Mouse (Mus musculus) G1E (cell line): ENCODE results near the gene Fam20c. TPM values are rescaled to one million over a fixed set of nuclear protein-coding genes. Genes with fewer than 3 reads are reported as not detected.
A peak's percentile ranks its signal among the peaks of the same experiment; 100 is the strongest.

Experiments used
- ATAC-seq: 2 replicates; pipeline ENCODE4 v1.8.0; 2016; ENCODE audit warnings: mild to moderate bottlenecking; ENCODE audit not compliant: insufficient number of reproducible peaks, poor library complexity, low FRiP score, severe bottlenecking; ENCODE audit errors: extremely low read depth
- DNase-seq: peaks from one replicate; pipeline ENCODE4 v3.0.0; 2012; ENCODE audit warnings: low spot score
- H3K27me3 ChIP-seq: 2 replicates; pipeline ENCODE4 v1.6.1; 2012; ENCODE audit warnings: mild to moderate bottlenecking, low read length, inconsistent platforms; ENCODE audit not compliant: insufficient read depth
- H3K36me3 ChIP-seq: replicated peaks from 2 replicates; pipeline ENCODE3; 2012; ENCODE audit warnings: mild to moderate bottlenecking, inconsistent platforms
- H3K4me1 ChIP-seq: 2 replicates; pipeline ENCODE4 v1.6.1; 2012; ENCODE audit warnings: low read depth, low read length, inconsistent platforms, mixed read lengths; ENCODE audit not compliant: insufficient read depth
- H3K4me3 ChIP-seq: 2 replicates; pipeline ENCODE4 v1.5.1; 2012; ENCODE audit warnings: low read depth, mild to moderate bottlenecking, inconsistent platforms, low read length, moderate library complexity, mixed read lengths
- H3K9me3 ChIP-seq: replicated peaks from 2 replicates; pipeline ENCODE4 v1.6.1; 2012; ENCODE audit warnings: inconsistent platforms
- CTCF ChIP-seq: IDR thresholded peaks from 2 replicates; pipeline ENCODE4 v1.5.1; 2012; ENCODE audit warnings: low read depth, low read length, inconsistent platforms, mixed read lengths
- GATA1 ChIP-seq: IDR thresholded peaks from 2 replicates; pipeline ENCODE4 v1.6.1; 2012; ENCODE audit warnings: borderline replicate concordance, low read length, inconsistent platforms, mixed read lengths
- GATA2 ChIP-seq: IDR thresholded peaks from 2 replicates; pipeline ENCODE4 v1.6.1; 2012; ENCODE audit warnings: low read depth, low read length, inconsistent platforms, borderline replicate concordance
- POLR2AphosphoS5 ChIP-seq: IDR thresholded peaks from 2 replicates; pipeline ENCODE4 v1.6.1; 2012; ENCODE audit warnings: low read depth, low read length, inconsistent platforms; ENCODE audit not compliant: insufficient replicate concordance
- TAL1 ChIP-seq: conservative IDR thresholded peaks from 2 replicates; pipeline ENCODE4 v1.6.1; 2012; ENCODE audit warnings: low read depth, low read length, inconsistent platforms, mixed read lengths
- polyA plus RNA-seq: library from polyadenylated mRNA; stranded (reverse); fragments of >175 nt; gene quantifications from 2 replicates; pipeline ENCODE4 v1.2.3, GENCODE M21; 2012
- total RNA-seq, 2 experiments: library from RNA; stranded (forward) in 1 of 2; stranded (reverse) in 1 of 2; fragments of 200-1000 nt in 1 of 2; fragments of >200 nt in 1 of 2; fragmentation: Nextera tagmentation in 1 of 2; gene quantifications; 2 replicates each; pipeline ENCODE4 v1.2.3; 2014 to 2017

Fam20c gene
- total and polyA plus RNA-seq, 3 experiments, result 0.11 TPM; not detected in 2

- peak overlapping the region; percentile 15; the same call in 1 of the 2 replicates for H3K4me3 ChIP-seq
- no peak for ATAC-seq
- H3K27me3 ChIP-seq, result no peaks in the 10 kb centered on the region
- H3K36me3 ChIP-seq, result no peaks in the 10 kb centered on the region
- H3K4me1 ChIP-seq, result no peaks in the 10 kb centered on the region
- TF ChIP-seq POLR2AphosphoS5, result no peak
- no peak for TF ChIP-seq GATA1
- TF ChIP-seq CTCF, result no peak
- no peak for TF ChIP-seq GATA2
- TF ChIP-seq TAL1, result no peak
- DNase-seq, result no peak
- peaks cover 20% of the 10 kb centered on the region for H3K9me3 ChIP-seq
Observed at GRCm38 (mm10) chr5:138755453-138756301, 1.4 kb downstream of the Fam20c start.

GRCm38 (mm10) chr5:138756311-138757085, 2.2 kb downstream of the Fam20c start:
- Histone ChIP-seq H3K36me3 (no peaks in the 10 kb centered on the region), H3K4me1 (no peaks in the 10 kb centered on the region), H3K4me3 (no peak overlapping the region), H3K27me3 (no peaks in the 10 kb centered on the region), H3K9me3 (peaks cover 20% of the 10 kb centered on the region)
- ATAC-seq (no peak), DNase-seq (no peak)
- TF ChIP-seq POLR2AphosphoS5 (no peak), TAL1 (no peak)

GRCm38 (mm10) chr5:138757135-138757534, 2.8 kb downstream of the Fam20c start:
- Histone ChIP-seq H3K4me1 (no peaks in the 10 kb centered on the region), H3K4me3 (no peak overlapping the region), H3K27me3 (no peaks in the 10 kb centered on the region), H3K36me3 (no peaks in the 10 kb centered on the region), H3K9me3 (peaks cover 20% of the 10 kb centered on the region)
- ATAC-seq, result no peak
- DNase-seq, result no peak
- TF ChIP-seq CTCF, result no peak
- TF ChIP-seq GATA2, result no peak
- no peak for TF ChIP-seq GATA1
- no peak for TF ChIP-seq POLR2AphosphoS5
- no peak for TF ChIP-seq TAL1

GRCm38 (mm10) chr5:138757616-138758015, 3.3 kb downstream of the Fam20c start:
- peaks cover 20% of the 10 kb centered on the region for H3K9me3 ChIP-seq
- H3K4me3 ChIP-seq, result no peak overlapping the region
- H3K27me3 ChIP-seq, result no peaks in the 10 kb centered on the region
- no peak for ATAC-seq
- DNase-seq, result no peak
- no peaks in the 10 kb centered on the region for H3K36me3 ChIP-seq
- H3K4me1 ChIP-seq, result no peaks in the 10 kb centered on the region
- no peak for TF ChIP-seq CTCF
- TF ChIP-seq GATA1, result no peak
- no peak for TF ChIP-seq TAL1
- no peak for TF ChIP-seq POLR2AphosphoS5
- no peak for TF ChIP-seq GATA2

GRCm38 (mm10) chr5:138758533-138758932, 4.2 kb downstream of the Fam20c start:
- H3K9me3 ChIP-seq, result peaks cover 20% of the 10 kb centered on the region
- no peaks in the 10 kb centered on the region for H3K36me3 ChIP-seq
- no peak for DNase-seq
- no peaks in the 10 kb centered on the region for H3K4me1 ChIP-seq
- TF ChIP-seq CTCF, result no peak
- no peak for TF ChIP-seq GATA1
- no peak for TF ChIP-seq GATA2
- TF ChIP-seq TAL1, result no peak
- TF ChIP-seq POLR2AphosphoS5, result no peak
- no peak overlapping the region for H3K4me3 ChIP-seq
- ATAC-seq, result no peak
- H3K27me3 ChIP-seq, result no peaks in the 10 kb centered on the region

- Histone ChIP-seq H3K9me3 (no peaks in the 10 kb centered on the region), H3K4me3 (no peak overlapping the region), H3K27me3 (no peaks in the 10 kb centered on the region), H3K36me3 (no peaks in the 10 kb centered on the region), H3K4me1 (no peaks in the 10 kb centered on the region)
- DNase-seq (no peak), ATAC-seq (no peak)
- TF ChIP-seq GATA1 (no peak), POLR2AphosphoS5 (no peak), GATA2 (no peak), TAL1 (no peak), CTCF (no peak)
Observed at GRCm38 (mm10) chr5:138761836-138762334, 7.6 kb downstream of the Fam20c start.
